Mouse (Mus musculus) intestine, embryonic 16.5 days (tissue): ENCODE measurements at regions not wholly inside any gene's neighbourhood (a gene's known extent, or its start where the extent isn't known, plus 50 kb on each side); places are given as distances from the start of the nearest gene placed in this dataset.

ENCODE experiments used
- ATAC-seq: fragments of 200-750 bp; cut with Nextera tagmentation; 2 replicates; pipeline ENCODE4 v1.8.0; 2017; ENCODE audit warnings: moderate TSS enrichment, moderate library complexity
- H3K27ac ChIP-seq: fragments of 300-500 bp; sonication (generic); 2 replicates; pipeline ENCODE4 v1.5.1; 2014; ENCODE audit warnings: mild to moderate bottlenecking, low read length
- H3K27me3 ChIP-seq: fragments of 300-500 bp; sonication (generic); replicated peaks from 2 replicates; pipeline ENCODE4 v1.6.1; 2014; ENCODE audit warnings: low read length, control low read depth, mixed read lengths; ENCODE audit not compliant: control insufficient read depth, insufficient read depth
- H3K36me3 ChIP-seq: fragments of 300-500 bp; sonication (generic); 2 replicates; pipeline ENCODE4 v1.6.1; 2014; ENCODE audit warnings: low read length, control low read depth; ENCODE audit not compliant: control insufficient read depth, insufficient read depth
- H3K4me1 ChIP-seq: fragments of 300-500 bp; sonication (generic); 2 replicates; pipeline ENCODE4 v1.6.1; 2014; ENCODE audit warnings: low read length, control low read depth, mixed read lengths; ENCODE audit not compliant: control insufficient read depth, insufficient read depth
- H3K4me2 ChIP-seq: fragments of 300-500 bp; sonication (generic); 2 replicates; pipeline ENCODE4 v1.6.1; 2014; ENCODE audit warnings: low read depth, low read length, control low read depth
- H3K4me3 ChIP-seq: fragments of 300-500 bp; sonication (generic); 2 replicates; pipeline ENCODE4 v1.5.1; 2014; ENCODE audit warnings: mild to moderate bottlenecking, low read length
- H3K9ac ChIP-seq: fragments of 300-500 bp; sonication (generic); 2 replicates; pipeline ENCODE4 v1.6.1; 2014; ENCODE audit warnings: low read depth, low read length
- H3K9me3 ChIP-seq: fragments of 300-500 bp; sonication (generic); 2 replicates; pipeline ENCODE4 v1.6.1; 2016; ENCODE audit warnings: low read length, control low read depth; ENCODE audit not compliant: control insufficient read depth
- WGBS: fragments of 180-500 bp; shearing (Covaris S2); extraction: QIAGEN DNeasy Blood & Tissue Kit; methylation state at CpG from one replicate; pipeline ENCODE4 v1.1.7; 2014; 5-methylcytosine and 5-hydroxymethylcytosine counted together

DNA sequence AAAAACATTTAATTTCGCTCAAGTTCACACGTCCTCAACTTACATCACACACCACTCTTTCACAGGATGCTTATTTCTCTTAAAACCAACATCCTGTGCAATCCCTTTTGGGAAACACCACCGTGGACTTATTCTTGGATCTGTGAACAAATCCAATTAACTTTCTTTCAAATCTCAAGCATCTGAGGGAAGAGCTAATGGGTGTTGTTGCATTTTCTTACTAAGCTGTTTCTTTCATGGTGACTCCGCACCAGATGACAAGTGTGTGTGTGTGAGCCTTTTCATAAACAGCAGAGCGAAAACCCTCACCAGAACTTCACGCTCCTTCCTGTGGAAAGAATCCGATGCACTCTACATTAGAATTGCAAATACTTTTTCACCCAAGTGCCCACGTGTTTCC is 390.6 kb upstream of the Castor2 start:
- H3K27ac ChIP-seq, result no peak overlapping the region
- no peak overlapping the region for H3K4me2 ChIP-seq
- no peak for ATAC-seq
- 71% methylated on average over 8 of the region's 8 CpGs for WGBS
- H3K9me3 ChIP-seq, result no peaks in the 10 kb centered on the region
- H3K36me3 ChIP-seq, result no peaks in the 10 kb centered on the region
- H3K9ac ChIP-seq, result no peak overlapping the region
- H3K4me1 ChIP-seq, result no peaks in the 10 kb centered on the region
- H3K27me3 ChIP-seq, result no peaks in the 10 kb centered on the region
- H3K4me3 ChIP-seq, result no peak overlapping the region

DNA sequence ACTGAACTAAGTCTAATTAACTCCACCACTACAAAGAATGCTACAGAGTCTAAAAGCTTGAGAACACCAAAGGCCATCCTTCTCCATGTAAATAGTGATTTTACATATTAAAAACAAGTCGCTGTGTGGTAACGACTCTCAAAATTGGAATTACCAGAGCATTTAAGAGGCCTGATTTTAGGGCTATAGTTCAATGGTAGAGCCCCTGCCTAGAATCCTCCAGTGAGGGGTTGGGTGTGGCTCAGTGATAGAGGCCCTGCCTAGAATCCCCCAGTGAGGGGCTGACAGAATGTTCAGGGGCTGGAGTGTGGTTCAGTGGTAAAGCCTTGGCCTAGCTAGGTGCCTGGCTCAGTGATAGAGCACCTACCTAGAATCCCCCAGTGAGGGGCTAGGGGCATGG is 413.3 kb upstream of the Castor2 start:
- no peaks in the 10 kb centered on the region for H3K36me3 ChIP-seq
- H3K9me3 ChIP-seq, result no peaks in the 10 kb centered on the region
- ATAC-seq, result no peak
- no peaks in the 10 kb centered on the region for H3K27me3 ChIP-seq
- H3K9ac ChIP-seq, result no peak overlapping the region
- 86% methylated on average over 2 of the region's 2 CpGs for WGBS
- no peak overlapping the region for H3K4me2 ChIP-seq
- H3K4me1 ChIP-seq, result no peaks in the 10 kb centered on the region
- no peak overlapping the region for H3K27ac ChIP-seq
- no peak overlapping the region for H3K4me3 ChIP-seq

DNA sequence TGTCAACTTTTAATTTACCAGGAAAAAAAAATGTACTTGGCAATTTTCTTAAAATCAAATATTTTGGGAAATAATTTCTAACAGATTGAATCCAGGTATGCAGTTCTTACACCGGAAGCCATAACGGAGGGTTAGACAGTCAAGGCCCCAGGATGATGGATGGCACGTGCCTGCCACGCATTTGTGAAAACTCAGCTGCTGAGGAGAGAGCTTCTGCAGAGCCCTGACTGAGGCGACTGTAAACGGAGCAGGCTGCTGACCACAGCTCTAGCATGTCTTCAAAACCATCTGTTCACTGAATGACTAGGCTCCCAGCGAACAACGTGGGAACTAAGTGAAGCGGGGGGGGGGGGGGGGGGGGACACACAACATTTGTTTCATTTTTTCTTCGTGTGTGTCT is 416.5 kb upstream of the Castor2 start:
- 29% methylated on average over 10 of the region's 10 CpGs for WGBS
- Histone ChIP-seq H3K9ac (no peak overlapping the region), H3K27ac (no peak overlapping the region), H3K4me1 (no peaks in the 10 kb centered on the region), H3K27me3 (no peaks in the 10 kb centered on the region), H3K4me3 (no peak overlapping the region), H3K36me3 (no peaks in the 10 kb centered on the region), H3K9me3 (no peaks in the 10 kb centered on the region), H3K4me2 (no peak overlapping the region)
- ATAC-seq, result no peak

DNA sequence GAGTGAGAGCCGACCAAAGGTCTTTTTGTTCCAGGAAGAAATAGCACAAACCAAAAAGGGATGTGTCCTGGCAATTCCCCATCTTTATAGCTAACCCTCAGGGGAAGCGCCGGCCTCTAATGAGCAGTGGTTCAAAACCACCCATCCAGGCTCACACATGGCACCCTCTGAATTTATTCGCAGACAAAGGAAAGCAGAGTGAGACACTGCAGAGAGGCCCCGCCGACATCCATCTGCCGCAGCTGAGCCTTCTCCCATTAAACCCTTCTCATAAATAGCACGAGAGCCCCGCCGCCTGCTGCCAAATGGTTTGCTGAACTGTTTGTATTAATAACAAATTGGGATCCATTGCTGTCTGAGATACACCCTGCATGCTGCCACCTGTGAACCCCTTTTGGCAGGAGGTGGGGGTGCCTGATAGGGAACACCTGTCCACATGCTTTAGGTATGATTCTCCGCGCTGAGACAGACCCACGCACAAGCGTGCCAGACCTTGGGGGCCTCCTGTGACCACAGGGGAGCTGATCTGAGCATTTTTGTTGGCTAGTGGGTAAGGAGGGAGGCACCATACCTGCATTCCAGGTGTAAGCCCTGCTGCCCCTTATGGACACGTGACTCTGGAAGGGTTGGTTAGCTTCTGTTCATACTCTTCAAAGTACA is 422.6 kb upstream of the Castor2 start:
- Histone ChIP-seq H3K9ac (no peak overlapping the region), H3K27ac (no peak overlapping the region), H3K27me3 (no peaks in the 10 kb centered on the region), H3K9me3 (no peaks in the 10 kb centered on the region), H3K4me1 (no peaks in the 10 kb centered on the region), H3K4me2 (no peak overlapping the region), H3K4me3 (no peak overlapping the region), H3K36me3 (no peaks in the 10 kb centered on the region)
- no peak for ATAC-seq
- 54% methylated on average over 15 of the region's 15 CpGs for WGBS

DNA sequence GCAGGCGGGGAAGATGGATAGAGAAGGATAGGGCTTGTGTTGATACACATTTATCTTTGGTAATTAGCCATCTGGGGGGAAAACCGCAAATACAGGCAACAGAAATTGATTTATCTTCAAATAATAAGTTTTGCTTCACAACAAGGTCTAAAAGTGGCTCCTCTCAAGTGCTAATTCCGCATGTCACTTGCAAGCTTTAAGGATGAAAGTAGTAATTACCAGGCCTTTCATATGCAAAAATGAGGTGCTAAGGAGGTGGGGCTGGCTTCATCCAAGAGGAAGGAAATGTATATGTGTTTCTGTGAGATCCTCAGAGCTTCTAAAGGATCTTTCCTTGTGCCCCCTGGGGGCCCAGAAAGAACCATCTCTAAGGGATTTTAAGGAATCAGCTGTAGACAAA is 423.9 kb upstream of the Castor2 start:
- Histone ChIP-seq H3K27me3 (no peaks in the 10 kb centered on the region), H3K4me2 (no peak overlapping the region), H3K9me3 (no peaks in the 10 kb centered on the region), H3K9ac (no peak overlapping the region), H3K4me3 (no peak overlapping the region), H3K4me1 (no peaks in the 10 kb centered on the region), H3K36me3 (no peaks in the 10 kb centered on the region), H3K27ac (no peak overlapping the region)
- no peak for ATAC-seq
- 65% methylated on average over 3 of the region's 3 CpGs for WGBS

DNA sequence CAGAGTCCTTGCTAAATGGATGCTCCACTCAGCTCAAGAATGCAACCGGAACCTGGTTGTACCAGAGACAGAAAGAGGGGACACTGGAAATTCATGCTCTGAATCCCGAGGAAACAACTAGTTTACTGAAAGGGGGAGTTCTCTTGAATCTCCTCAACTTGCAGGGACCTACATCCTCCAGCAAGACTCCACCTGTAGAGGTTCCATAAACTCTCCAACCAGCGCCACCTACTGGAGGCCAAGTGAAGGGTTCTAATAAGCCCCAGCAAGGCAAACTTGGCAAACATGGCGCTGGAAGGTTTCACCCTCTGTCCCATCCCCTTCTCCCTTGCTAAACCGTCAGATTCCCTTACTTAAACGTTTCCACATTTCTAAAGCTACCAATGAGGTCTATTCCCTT is 433.0 kb upstream of the Castor2 start:
- Histone ChIP-seq H3K9me3 (no peaks in the 10 kb centered on the region), H3K9ac (no peak overlapping the region), H3K4me2 (no peak overlapping the region), H3K27ac (no peak overlapping the region), H3K4me1 (no peaks in the 10 kb centered on the region), H3K4me3 (no peak overlapping the region), H3K36me3 (no peaks in the 10 kb centered on the region), H3K27me3 (no peaks in the 10 kb centered on the region)
- WGBS, result 40% methylated on average over 6 of the region's 6 CpGs
- no peak for ATAC-seq

DNA sequence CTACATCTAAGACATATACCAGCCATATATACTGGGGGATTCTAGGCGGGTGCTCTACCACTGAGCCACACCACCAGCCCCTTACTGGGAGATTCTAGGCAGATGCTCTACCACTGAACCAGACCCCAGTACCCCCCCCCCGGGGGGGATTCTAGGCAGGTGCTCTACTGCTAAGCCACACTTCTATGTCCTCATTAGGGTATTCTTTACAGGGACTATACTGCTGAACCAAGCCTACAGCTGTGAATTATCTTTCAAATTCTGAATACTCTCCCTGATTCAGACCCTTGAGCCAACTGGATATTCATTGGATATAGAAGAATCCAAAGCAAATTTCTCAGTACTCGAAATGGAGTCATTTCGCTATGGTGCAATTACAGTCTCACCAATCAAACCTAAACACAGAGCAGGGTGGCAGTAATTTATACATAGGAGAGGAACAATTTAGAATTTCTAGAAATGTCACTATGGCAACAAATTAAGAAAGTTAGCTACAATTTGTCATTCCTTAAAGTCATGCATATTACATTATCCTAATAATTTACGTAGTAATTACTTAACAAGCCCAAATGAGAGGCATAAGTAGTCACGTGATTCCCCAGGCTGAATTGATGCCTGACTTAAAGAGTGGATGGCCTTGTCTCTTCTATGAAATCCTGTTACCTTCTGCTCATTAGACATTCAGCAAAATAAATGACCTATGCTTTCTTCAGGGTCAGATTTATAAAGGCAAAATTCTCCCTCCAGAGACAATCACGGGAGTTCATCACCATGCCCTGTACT is 436.8 kb upstream of the Castor2 start:
- H3K27ac ChIP-seq, result no peak overlapping the region
- H3K9ac ChIP-seq, result no peak overlapping the region
- no peaks in the 10 kb centered on the region for H3K27me3 ChIP-seq
- 78% methylated on average over 7 of the region's 7 CpGs for WGBS
- no peaks in the 10 kb centered on the region for H3K9me3 ChIP-seq
- no peak for ATAC-seq
- H3K4me3 ChIP-seq, result no peak overlapping the region
- no peak overlapping the region for H3K4me2 ChIP-seq
- H3K4me1 ChIP-seq, result no peaks in the 10 kb centered on the region
- H3K36me3 ChIP-seq, result no peaks in the 10 kb centered on the region

DNA sequence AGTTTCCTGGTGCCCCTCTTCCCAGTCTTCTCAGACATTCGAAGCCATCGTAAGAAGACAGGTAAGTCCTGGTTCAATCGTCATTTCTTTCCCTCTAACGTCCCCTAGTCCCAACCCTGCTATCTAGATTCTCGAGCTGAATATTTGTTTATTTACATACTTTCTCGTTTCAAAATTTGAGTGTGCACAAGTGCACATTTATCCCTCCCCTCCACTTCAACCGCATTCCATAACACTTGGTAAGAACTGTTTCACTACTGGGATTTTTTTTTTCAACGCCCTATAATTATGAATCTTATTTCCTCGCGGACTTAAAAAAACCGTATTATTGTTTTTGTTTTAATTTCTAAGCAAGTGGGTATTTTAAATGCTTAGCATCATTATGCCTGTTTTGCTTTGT is 439.2 kb upstream of the Castor2 start:
- H3K9me3 ChIP-seq, result no peaks in the 10 kb centered on the region
- H3K4me1 ChIP-seq, result no peaks in the 10 kb centered on the region
- H3K27me3 ChIP-seq, result no peaks in the 10 kb centered on the region
- no peak for ATAC-seq
- H3K36me3 ChIP-seq, result no peaks in the 10 kb centered on the region
- H3K4me3 ChIP-seq, result no peak overlapping the region
- 77% methylated on average over 11 of the region's 11 CpGs for WGBS
- H3K9ac ChIP-seq, result no peak overlapping the region
- no peak overlapping the region for H3K4me2 ChIP-seq
- H3K27ac ChIP-seq, result no peak overlapping the region

DNA sequence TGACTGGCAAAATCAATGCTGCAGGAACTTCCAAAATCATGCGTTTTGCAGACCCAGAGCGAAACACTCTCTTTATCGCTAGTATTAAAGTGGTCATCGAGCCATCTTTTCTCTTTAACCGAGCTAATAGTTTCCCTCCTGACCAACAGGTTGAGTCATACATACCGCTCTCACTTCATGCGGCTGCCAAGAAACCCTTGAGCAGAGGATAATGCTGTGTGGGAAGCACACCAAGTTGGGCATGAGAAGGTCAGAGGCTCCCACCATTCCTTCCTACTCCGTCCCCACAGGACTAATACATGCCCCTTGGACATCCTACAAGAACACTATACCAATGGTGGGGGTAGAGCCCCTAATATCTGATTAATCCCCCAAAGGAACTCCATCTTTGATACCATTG is 442.7 kb upstream of the Castor2 start:
- H3K4me3 ChIP-seq, result no peak overlapping the region
- no peak overlapping the region for H3K27ac ChIP-seq
- no peaks in the 10 kb centered on the region for H3K9me3 ChIP-seq
- no peak overlapping the region for H3K9ac ChIP-seq
- 92% methylated on average over 8 of the region's 8 CpGs for WGBS
- no peaks in the 10 kb centered on the region for H3K36me3 ChIP-seq
- no peaks in the 10 kb centered on the region for H3K4me1 ChIP-seq
- no peaks in the 10 kb centered on the region for H3K27me3 ChIP-seq
- no peak overlapping the region for H3K4me2 ChIP-seq
- ATAC-seq, result no peak

DNA sequence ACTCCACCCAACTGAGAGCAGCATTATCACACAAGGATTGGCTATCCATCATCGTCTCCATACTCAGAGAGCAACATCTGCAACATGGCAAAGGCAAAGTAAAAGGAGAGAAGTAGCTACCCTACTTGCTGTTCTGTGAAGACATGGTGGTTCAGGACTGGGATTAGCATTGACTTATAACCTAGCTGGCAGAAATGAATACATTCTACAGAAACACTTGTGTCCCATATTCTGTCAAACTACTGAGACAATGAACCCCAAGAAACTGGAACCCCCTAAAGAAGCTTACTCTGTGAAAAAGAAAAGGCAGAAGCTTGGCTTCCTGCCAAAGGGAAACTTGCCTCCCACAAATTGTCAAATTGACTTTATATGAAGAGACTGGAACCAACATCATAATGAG is 446.1 kb upstream of the Castor2 start:
- no peak for ATAC-seq
- WGBS, result 86% methylated on average over 1 of the region's 1 CpGs
- Histone ChIP-seq H3K9me3 (no peaks in the 10 kb centered on the region), H3K36me3 (no peaks in the 10 kb centered on the region), H3K4me1 (no peaks in the 10 kb centered on the region), H3K4me2 (no peak overlapping the region), H3K27ac (no peak overlapping the region), H3K27me3 (no peaks in the 10 kb centered on the region), H3K4me3 (no peak overlapping the region), H3K9ac (no peak overlapping the region)
